Mouse (Mus musculus) mouse embryonic stem cell (cell line): ENCODE data around the gene Dgkg.

ENCODE experiments used
- in situ Hi-C, 2 experiments: fragments of 300-500 bp; cut with MboI; formaldehyde crosslinking; loops; 1 replicate in 1 of 2; 3 replicates in 1 of 2; pipeline ENCODE4 v1.14.3; 2019 to 2020; ENCODE audit warnings: low sequenced_read_pairs in 2 of 2, low pct_unique_long_range_greater_than_20kb in 1 of 2, mixed read lengths in 1 of 2; ENCODE audit not compliant: unreplicated experiment in 1 of 2

The Dgkg gene

DNA sequence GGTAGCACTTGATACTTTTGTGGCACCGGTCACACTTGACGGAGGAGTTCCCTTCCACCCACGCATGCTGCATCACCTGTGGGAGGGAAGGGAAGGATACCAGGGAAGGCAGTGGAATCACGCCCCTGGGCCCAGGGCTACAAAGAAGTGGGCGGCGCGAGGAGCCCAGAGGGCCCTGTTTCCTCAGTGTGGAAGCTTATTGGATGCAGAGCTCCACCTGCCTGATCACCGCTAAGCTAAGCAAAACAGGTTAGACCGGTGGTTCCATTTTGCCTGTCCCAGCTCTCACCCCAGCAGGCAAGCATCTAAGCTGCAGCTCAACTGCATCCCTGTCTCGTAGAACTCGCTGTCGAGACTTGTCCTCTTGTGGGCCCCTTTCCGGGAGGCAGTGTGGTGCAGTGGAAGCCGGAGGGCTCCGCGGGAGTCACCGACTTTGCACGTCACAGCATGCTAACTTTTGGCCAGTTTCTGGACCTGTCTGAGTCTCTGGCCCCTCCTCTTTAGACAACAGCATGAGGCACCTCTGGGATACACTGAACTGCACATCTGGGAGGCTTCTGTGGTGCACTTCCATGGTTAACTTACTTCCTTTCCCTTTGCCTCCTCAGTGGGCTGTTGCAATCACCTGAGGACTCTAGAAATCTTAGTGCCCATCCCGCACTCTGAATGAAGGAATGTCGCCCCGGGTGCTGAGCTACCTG is 84.2 kb downstream of the Dgkg start:
- in situ Hi-C loops, result no loop called here

GRCm38 (mm10) chr16:22564907-22565272 is 92.1 kb downstream of the Dgkg start:
- in situ Hi-C loops, result loop anchor here in 1 of 2 experiments (10.0 kb wide), 2 partner anchors 240 to 250 kb away; no protein-coding TSS in a partner anchor

- in situ Hi-C loops, result loop anchor here in 1 of 2 experiments (10.0 kb wide), 2 partner anchors 240 to 250 kb away; no protein-coding TSS in a partner anchor
Measured at GRCm38 (mm10) chr16:22564259-22564906, 92.6 kb downstream of the Dgkg start.

DNA sequence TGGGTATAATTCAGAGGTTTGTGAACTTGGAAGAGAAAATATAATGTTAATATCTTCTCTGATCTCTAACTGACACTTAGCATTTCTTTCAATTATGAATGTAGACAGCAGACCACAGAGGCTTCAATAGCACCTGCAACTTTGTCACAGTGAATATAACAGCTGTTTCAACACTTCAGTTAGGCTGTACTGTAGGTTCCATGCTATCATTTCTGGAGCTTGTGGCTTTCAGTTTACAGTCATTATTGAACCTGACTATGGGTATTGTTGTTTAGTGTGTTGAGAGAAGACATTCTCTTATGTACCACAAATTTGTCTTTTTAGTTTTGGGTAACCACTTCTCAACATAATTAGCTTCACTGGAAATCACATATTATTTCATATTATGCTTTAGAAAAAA is 93.4 kb downstream of the Dgkg start:
- in situ Hi-C loops, result loop anchor here in 1 of 2 experiments (10.0 kb wide), 2 partner anchors 241 to 249 kb away; no protein-coding TSS in a partner anchor

GRCm38 (mm10) chr16:22554996-22555395 is 102.0 kb downstream of the Dgkg start:
- in situ Hi-C loops, result loop anchor here in 1 of 2 experiments (5.0 kb wide), 1 partner anchor 243 kb away; no protein-coding TSS in a partner anchor

DNA sequence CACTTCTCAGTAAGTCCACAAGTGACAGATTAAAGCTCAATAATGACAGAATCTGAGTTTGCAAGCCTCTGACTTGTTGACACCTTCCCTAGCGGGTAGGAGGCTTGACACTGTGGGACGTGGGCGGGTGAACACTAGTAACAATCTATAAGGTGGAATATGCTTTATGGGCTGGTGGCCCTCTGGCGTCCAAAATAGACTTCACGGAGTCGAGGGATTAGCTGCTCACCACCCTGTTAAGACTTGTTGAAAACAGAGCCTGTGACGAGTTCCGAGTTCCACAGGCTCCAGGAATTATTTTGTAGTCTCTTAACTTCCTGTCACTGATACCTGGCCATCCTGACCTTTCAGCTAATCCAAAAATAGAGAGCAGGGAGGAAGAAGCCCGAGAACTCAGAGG is 104.7 kb downstream of the Dgkg start:
- in situ Hi-C loops, result no loop called here

GRCm38 (mm10) chr16:22551231-22552000 is 105.6 kb downstream of the Dgkg start:
- in situ Hi-C loops, result no loop called here

DNA sequence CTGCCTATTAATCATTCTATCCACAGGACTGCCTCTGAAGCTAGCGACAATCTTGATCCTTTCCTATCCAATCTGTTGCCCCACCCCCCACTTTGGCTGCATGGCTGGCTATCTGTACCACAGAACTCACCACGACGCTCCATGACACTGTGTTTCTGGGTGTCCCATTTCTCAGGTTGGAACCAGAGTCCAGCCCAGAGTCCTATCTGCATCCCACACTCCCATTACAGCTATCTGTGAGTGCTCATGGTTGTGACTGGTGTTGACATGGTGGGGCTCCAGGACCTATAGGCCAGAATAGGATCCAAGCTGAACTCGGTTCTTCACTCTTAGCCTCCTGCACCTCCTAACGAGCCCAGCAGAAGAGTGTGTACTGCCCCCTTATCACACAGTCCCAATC is 107.7 kb downstream of the Dgkg start:
- in situ Hi-C loops, result no loop called here

- in situ Hi-C loops, result no loop called here
Measured at GRCm38 (mm10) chr16:22548167-22549080, 108.6 kb downstream of the Dgkg start.

DNA sequence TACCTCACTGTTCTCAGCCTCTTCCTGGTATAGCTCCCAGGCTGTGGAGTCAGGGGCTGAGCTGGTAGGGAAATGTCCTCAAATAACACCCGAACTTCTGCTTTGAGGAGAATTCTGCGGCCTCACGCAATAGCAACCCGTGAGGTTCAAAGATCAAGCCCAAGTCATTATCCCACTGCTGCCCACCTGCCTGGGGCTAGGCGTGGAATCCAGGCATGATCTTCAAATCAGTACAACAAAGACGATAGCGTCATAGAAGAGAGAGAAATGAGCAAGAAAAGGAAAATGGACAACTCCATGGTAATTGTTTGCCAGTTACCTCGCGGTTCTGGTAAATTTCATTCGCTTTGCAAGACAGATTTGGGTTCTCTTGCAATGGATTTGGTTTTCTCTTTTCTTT is 109.3 kb downstream of the Dgkg start:
- in situ Hi-C loops, result no loop called here

GRCm38 (mm10) chr16:22545799-22546198 is 111.2 kb downstream of the Dgkg start:
- in situ Hi-C loops, result no loop called here

DNA sequence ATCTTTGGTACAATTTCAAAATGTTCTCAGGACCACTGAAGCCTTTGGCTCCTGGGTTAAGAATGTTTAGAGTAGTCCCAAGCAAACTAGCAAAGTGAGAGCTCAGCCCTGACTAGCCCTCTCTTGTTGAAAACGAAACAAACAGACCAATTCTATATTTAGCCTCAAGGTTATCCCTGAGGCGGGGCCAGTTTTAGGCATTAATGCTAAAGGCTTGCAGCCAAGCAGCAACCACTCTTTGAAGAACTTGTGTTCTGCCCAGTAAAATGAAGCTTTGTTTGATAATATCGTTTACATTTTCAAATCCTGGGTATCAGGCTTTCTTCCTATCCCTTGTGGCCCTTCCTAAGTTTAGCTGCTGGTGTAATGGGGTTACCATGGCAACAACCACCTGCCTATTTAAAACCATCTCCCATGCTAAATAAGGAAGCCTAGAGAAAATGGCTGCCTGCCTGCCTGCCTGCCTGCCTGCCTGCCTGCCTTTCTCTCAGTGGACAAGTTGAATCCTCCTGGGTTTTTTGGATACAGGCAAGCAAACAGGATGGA is 111.9 kb downstream of the Dgkg start:
- in situ Hi-C loops, result no loop called here

DNA sequence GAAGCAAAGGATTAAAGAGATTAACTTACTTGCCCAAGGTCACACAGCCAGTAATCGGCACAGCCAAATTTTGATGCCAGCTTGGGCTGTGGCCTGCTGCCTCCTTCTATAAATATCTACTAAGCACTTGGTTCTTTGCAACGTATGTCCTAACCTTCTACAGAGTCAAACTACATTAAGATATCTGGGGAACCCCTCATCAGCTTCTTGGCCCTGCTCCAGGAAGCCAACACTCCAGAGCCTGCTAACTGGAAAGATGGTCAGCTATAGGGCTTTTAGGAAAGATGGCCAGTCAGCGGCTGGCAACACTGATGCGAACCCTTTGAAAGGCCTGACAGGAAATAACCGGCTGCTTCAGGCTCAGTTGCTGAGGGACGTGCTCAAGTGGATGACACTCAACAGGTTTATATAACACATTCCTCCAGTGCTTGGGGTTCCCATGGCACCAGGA is 114.3 kb downstream of the Dgkg start:
- in situ Hi-C loops, result no loop called here

DNA sequence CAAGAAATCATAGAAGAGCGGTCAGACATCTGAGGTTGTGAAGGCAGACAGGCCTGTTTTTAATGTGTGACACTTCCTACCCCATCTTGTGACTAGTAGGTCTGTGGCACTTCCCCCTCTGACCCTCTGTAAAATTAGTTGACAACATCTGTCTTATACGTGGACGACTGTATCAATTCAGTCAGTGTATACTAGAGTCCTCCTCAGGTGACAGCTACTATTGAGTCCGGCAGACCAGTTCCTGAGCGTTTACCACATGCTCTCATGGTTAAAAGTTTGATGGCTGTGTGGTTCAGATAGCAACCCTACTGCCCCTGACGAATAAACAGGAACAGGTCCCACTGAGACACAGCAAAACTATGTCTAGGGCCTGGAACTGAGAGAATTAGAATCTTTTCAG is 117.7 kb downstream of the Dgkg start:
- in situ Hi-C loops, result no loop called here

- in situ Hi-C loops, result no loop called here
Measured at GRCm38 (mm10) chr16:22536581-22537160, 120.3 kb downstream of the Dgkg start.

GRCm38 (mm10) chr16:22533087-22533486 is 123.9 kb downstream of the Dgkg start:
- in situ Hi-C loops, result no loop called here

DNA sequence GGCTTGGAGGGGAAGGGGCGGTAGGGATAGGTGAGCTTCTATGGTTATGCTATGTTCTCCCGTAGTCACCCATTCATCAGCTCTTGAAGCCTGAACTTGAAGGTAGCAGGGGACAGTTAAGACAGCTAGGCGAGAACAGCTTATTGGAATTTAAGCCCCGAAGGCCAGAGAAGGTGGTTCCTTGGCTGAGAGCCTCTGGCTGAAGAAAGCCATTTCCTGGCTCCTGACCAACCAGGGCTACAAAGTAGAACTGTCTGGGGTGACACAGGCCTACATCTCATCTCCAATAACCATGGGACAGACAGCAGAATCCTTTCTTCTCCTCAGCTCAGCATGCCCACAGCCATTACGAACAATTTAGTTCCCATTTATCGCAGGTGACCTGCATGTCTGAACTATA is 125.2 kb downstream of the Dgkg start:
- in situ Hi-C loops, result no loop called here

DNA sequence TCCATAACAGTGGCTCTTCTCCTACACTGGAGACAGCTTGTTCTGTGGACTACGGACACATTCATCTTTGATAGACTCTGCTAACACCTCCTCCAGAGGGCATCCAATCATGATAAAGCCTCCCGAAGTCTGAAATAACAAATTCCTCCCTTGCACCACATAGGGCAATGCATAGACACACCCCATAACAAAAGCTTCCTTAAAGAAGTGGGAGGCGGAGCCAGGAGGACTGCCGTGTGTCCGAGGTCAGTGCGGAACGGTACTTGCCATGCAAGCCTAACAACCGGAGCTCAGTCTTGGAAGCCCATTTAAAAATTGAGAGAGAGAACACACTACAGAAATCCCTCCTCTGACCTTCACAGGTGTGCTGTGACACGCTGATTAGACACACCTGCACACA is 126.0 kb downstream of the Dgkg start:
- in situ Hi-C loops, result no loop called here
